Mouse (Mus musculus) layer of hippocampus, postnatal 10 days (tissue): ENCODE results near the gene Slpi. TPM values are rescaled to one million over a fixed set of nuclear protein-coding genes. Genes with fewer than 3 reads are reported as not detected.
"Not testable (repeated sequence)": the region's sequence is repeated elsewhere in the genome, so short reads cannot be mapped to it uniquely, and the experiment has no call there.

Source experiments
- DNase-seq, 2 experiments: peaks; one replicate each; pipeline ENCODE4 v3.0.0; 2021; ENCODE audit warnings: low spot score in 2 of 2
- total RNA-seq, 2 experiments: library from RNA; stranded (reverse); gene quantifications; 2 replicates each; pipeline ENCODE4 v1.2.3; 2021

Slpi gene
- total RNA-seq, 2 experiments from 2014 or later = 1.0 to 1.4 TPM

DNA sequence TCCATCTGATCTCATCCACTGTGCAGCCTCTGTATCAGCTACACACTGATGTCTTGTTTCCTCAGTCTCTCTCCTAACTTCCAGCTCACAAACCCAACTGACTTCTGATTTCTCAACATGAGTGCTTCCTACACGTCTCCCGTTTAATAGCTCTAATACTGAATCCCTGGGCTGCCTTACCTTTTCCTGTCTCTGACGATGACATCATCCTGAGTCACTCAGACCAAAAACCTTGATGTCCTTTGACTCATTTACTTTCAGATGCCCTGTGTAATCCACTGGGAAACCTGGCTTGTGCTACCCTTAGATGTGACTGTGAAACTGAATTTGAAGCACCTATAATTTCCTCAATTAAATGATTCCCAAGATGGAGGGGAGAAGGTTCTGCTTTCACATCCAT lies 5.9 kb downstream of the Slpi start:
- no peak for DNase-seq

- DNase-seq = no peak
Observed at GRCm38 (mm10) chr2:164381726-164382125, 7.2 kb downstream of the Slpi start.

- no peak for DNase-seq
Observed at GRCm38 (mm10) chr2:164377478-164378426, 11.1 kb downstream of the Slpi start.

DNA sequence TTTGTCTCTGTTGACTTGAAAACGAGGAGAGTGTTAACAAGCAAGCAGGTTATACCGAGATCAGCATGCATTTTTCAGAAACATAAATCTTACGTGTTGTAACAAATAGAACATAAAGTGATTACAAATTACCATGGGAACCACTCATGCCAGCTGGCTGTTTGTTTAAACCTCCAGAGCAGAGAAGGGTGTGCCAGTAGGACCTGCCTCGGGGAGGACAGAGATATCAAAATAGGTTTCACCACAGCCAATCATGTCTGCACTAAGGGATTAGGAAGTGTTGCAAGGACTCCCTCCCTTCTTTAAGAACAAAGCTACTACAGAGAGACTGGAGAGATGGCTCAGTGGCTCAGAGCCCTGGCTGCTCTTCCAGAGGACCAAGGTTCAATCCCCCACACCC lies 15.7 kb downstream of the Slpi start:
- DNase-seq = no peak

DNA sequence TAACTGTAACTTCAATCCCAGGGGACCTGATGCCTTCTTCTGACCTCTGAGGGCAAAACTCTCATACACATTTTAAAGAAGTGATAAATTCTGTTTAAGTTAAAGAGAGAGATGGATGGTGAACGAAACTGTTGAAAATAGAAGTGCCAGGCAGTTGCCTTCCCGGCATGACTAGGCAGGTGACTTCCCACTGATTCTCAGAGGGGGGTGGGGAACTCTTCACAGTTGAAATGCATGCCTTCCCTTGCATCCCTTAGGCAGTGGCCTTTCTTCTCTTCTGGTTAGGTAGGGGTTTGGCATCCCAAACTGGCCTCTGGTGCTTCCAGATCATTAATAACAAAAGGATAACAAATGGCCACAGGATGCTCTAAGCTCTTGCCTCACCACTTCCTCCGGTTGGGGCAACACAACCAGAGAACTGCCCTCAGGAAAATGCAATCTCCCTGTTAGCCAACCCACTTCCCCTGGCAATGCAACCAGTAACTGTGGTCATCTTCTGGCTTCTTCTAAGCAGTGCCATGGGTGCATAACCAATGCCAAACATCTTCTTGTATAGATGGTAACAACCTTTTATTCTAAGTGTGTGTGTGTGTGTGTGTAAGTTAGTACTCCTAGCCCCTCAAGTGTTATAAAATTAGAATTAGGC lies 16.4 kb downstream of the Slpi start:
- DNase-seq = no peak

DNA sequence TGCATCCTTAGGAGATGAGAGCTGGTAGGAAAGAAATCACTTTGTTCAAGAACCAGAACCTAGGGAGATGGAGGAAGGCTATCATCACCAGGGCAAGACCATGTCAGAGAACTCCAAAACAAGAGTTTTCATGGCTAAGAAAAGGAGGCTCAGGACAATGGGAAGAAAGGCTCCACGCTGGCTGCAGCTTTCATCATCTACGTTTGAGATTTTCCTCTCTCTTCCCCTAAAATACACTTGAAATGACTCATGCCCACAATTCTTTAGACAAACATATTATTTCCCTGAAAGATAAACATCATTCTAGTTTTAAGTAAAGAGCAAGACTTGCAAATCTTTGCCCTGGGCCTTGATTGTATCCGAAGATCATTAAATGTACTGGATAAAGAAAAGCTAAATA lies 17.5 kb downstream of the Slpi start:
- no peak for DNase-seq

GRCm38 (mm10) chr2:164368620-164369105 lies 20.2 kb downstream of the Slpi start:
- no peak for DNase-seq

DNA sequence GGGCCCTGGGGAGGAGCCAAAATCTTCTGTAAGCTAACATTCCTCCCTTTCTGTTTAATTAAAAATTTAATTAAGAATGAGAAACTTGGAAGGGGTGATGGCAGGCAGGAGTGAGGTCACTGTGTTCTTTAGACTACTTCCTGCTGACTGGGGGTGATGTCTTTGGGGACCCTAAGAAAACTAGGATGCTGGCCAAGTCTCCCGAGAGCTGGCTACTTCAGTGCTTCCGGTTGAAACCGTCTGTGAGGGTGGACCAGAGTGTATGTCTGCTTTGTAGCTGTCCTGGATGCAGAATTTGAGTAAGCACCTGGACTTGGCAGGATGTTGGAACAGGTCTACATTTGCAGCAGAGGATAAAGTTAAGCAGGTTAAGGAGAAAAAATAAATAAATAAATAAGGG lies 21.9 kb downstream of the Slpi start:
- no peak for DNase-seq

DNA sequence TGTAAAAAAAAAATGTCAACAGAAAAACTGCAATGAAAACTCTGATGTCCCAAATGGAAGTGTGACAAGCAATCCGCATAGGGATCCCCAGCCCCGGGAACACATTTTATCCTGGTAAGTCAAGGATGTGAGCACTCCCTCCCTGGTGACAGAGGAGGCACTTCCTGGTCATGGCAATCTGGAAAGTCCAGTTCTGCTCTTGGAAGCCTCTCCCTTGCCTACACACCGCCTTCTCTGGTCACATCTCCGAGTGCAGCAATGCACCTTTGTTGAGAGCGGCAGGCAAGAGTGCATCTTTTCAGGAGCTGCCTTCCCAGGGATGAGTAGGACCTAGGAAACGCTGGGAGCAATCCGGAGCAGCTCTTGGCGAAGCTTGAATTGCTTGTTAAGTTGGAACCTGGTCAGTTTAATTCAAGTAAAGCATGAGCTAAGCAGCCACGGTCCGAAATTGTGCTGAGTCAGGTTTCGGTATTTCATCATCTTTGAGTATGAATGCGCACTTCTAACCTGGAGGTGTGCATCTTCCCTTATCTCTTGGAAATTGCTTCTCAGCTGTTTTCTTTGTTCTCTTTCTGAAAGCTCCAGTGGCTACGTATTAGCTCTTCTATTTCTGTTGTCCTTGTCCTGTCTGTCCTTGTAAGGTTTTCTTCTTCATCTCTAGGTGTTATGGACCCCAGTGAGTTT lies 27.8 kb downstream of the Slpi start:
- no peak for DNase-seq

GRCm38 (mm10) chr2:164359668-164360067 lies 29.2 kb downstream of the Slpi start:
- DNase-seq = no peak

GRCm38 (mm10) chr2:164359031-164359430 lies 29.9 kb downstream of the Slpi start:
- no peak for DNase-seq

- no peak for DNase-seq
Observed at GRCm38 (mm10) chr2:164358373-164358772, 30.5 kb downstream of the Slpi start.

GRCm38 (mm10) chr2:164356177-164356967 lies 32.5 kb downstream of the Slpi start:
- DNase-seq = no peak

GRCm38 (mm10) chr2:164353356-164353755 lies 35.5 kb downstream of the Slpi start:
- DNase-seq = no peak

DNA sequence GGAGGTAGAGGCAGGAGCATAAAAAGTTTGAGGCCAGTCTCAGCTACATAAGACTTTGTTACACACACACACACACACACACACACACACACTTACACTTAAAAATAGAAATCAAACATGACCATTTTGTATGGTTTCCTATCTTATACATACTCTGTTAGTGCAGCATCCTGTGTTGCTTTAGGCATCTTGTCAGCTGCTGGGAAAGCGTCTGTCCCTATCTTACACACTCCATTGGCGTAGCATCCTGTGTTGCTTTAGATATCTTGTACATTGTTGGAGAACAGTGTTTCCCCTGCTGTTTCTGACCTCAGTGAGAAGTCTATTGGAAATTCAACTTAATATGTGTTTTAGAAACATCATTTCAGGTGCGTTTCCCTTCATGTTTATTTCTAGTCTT lies 36.2 kb downstream of the Slpi start:
- DNase-seq = no peak

GRCm38 (mm10) chr2:164348980-164349379 lies 39.9 kb downstream of the Slpi start:
- DNase-seq = peak; percentile 10 to 28

DNA sequence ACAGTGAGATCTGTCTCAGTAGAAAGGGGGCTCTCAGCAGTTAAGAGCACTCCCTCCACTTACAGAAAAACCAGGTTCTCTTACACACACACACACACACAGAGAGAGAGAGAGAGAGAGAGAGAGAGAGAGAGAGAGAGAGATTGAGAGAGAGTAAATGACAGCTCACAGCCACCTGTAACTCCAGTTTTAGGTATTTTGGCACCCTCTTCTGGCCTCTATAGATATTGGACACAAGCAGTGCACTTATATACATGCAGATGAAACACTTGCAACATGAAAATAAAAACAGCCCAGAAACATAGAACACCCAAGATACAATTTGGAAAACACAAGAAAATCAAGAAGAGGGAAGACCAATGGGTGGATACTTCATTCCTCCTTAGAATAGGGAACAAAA lies 41.2 kb downstream of the Slpi start:
- not testable (repeated sequence) for DNase-seq

DNA sequence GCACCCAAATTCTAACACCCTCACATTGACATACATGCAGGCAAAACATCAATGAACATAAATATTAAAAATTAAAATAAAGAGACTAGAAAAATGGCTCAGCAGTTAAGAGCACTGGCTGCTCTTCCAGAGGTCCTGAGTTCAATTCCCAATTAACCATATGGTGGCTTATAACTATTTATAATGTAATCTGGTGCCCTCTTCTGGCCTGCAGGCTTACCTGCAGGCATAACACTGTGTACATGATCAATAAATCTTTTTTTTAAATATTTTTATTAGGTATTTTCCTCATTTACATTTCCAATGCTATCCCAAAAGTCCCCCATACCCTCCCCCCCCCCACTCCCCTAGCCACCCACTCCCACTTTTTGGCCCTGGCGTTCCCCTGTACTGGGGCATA lies 45.2 kb downstream of the Slpi start:
- not testable (repeated sequence) for DNase-seq

DNA sequence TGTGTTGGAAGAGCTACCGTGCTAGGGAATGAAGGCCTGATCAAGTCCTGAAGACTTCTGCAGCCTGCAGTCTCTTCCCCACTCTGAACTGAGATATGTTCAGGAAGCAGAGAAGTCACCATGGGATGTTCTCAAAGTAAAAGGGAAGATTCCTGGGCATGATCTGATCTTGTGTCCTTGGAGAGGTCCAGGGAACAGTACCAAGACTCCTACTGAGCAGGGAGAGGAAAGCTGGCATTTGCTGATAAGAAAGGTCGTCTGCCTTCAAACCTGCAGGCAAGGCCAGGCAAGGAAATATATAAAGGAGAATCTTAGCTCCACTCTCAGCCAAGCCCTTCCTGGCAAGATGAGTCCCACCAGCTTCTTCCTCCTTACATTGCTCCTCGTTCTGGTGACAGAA lies 56.5 kb downstream of the Slpi start, which contains the start of gene Svs5:
Gene Svs5, plus strand, starts transcription at position 301 of the 400 bp plus-strand sequence.
- not testable (repeated sequence) for DNase-seq

GRCm38 (mm10) chr2:164320983-164321382 lies 67.9 kb downstream of the Slpi start:
- DNase-seq = no peak

DNA sequence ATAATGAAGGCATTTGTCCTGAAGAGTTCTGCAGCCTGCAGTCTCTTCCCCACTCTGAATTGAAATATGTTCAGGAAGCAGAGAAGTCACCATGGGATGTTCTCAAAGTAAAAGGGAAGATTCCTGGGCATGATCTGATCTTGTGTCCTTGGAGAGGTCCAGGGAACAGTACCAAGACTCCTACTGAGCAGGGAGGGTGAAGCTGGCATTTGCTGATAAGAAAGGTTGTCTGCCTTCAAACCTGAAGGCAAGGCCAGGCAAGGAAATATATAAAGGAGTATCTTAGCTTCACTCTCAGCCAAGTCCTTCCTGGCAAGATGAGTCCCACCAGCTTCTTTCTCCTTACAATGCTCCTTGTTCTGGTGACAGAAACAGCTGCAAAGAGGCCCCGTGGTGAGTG lies 72.4 kb downstream of the Slpi start, which contains the start of gene Svs6:
Gene Svs6, plus strand, starts transcription at position 301 of the 400 bp plus-strand sequence.
- not testable (repeated sequence) for DNase-seq
